Mouse (Mus musculus) erythroblast, embryonic 14.5 days (primary cell): ENCODE measurements around the gene Amot.

Experiments used
- GATA1 ChIP-seq: IDR thresholded peaks from 2 replicates; pipeline ENCODE4 v1.6.1; 2012; ENCODE audit warnings: low read length, inconsistent platforms, mixed read lengths
- TAL1 ChIP-seq: IDR thresholded peaks from 3 replicates; pipeline ENCODE4 v1.6.1; 2012; ENCODE audit warnings: low read length, inconsistent platforms, mixed read lengths

- TF ChIP-seq GATA1 (no peak), TAL1 (no peak)
These were observed 14.6 kb downstream of the Amot start for GRCm38 (mm10) chrX:145490417-145490816.
